Mouse (Mus musculus) forebrain, postnatal 0 days (tissue): ENCODE measurements at regions not wholly inside any gene's neighbourhood (a gene's known extent, or its start where the extent isn't known, plus 50 kb on each side); places are given as distances from the start of the nearest gene placed in this dataset.

ENCODE experiments used
- ATAC-seq: fragments of 200-750 bp; cut with Nextera tagmentation; 2 replicates; pipeline ENCODE4 v1.8.0; 2017; ENCODE audit warnings: mild to moderate bottlenecking, moderate library complexity
- DNase-seq: peaks from one replicate; pipeline ENCODE4 v3.0.0-alpha.2; 2015
- H3K27ac ChIP-seq: fragments of 300-500 bp; sonication (generic); 2 replicates; pipeline ENCODE4 v1.5.1; 2014; ENCODE audit warnings: low read depth, mild to moderate bottlenecking, antibody characterized with exemption, low read length, moderate library complexity, mixed read lengths
- H3K27me3 ChIP-seq: fragments of 300-500 bp; sonication (generic); 2 replicates; pipeline ENCODE4 v1.6.1; 2014; ENCODE audit warnings: mild to moderate bottlenecking, low read length, mixed read lengths; ENCODE audit not compliant: insufficient read depth
- H3K36me3 ChIP-seq: fragments of 300-500 bp; sonication (generic); 2 replicates; pipeline ENCODE4 v1.6.1; 2014; ENCODE audit warnings: mild to moderate bottlenecking, moderate library complexity; ENCODE audit not compliant: insufficient read depth
- H3K4me1 ChIP-seq: fragments of 300-500 bp; sonication (generic); 2 replicates; pipeline ENCODE4 v1.6.1; 2014; ENCODE audit warnings: antibody characterized with exemption; ENCODE audit not compliant: insufficient read depth
- H3K4me2 ChIP-seq: fragments of 300-500 bp; sonication (generic); 2 replicates; pipeline ENCODE4 v1.6.1; 2014; ENCODE audit warnings: low read depth, mild to moderate bottlenecking, moderate library complexity
- H3K4me3 ChIP-seq: fragments of 300-500 bp; sonication (generic); 2 replicates; pipeline ENCODE4 v1.5.1; 2014; ENCODE audit warnings: low read depth, low read length, mixed read lengths
- H3K9ac ChIP-seq: fragments of 300-500 bp; sonication (generic); 2 replicates; pipeline ENCODE4 v1.6.1; 2014; ENCODE audit warnings: mild to moderate bottlenecking
- H3K9me3 ChIP-seq: fragments of 300-500 bp; sonication (generic); 2 replicates; pipeline ENCODE4 v1.6.1; 2016; ENCODE audit warnings: low read length
- CTCF ChIP-seq: sonication (generic); IDR thresholded peaks from 2 replicates; pipeline ENCODE4 v1.5.1; 2016; ENCODE audit warnings: antibody characterized with exemption, control low read depth, low read depth
- WGBS: fragments of 180-500 bp; shearing (Covaris S2); extraction: QIAGEN DNeasy Blood & Tissue Kit; methylation state at CpG from one replicate; pipeline ENCODE4 v1.1.7; 2014; 5-methylcytosine and 5-hydroxymethylcytosine counted together

GRCm38 (mm10) chr5:85572531-85572930, 492.9 kb downstream of the Cenpc1 start:
- no peak overlapping the region for H3K4me2 ChIP-seq
- H3K36me3 ChIP-seq = no peaks in the 10 kb centered on the region
- no peak overlapping the region for H3K4me3 ChIP-seq
- DNase-seq = no peak
- H3K4me1 ChIP-seq = peaks cover 6% of the 10 kb centered on the region
- no peaks in the 10 kb centered on the region for H3K27me3 ChIP-seq
- no peak for ATAC-seq
- no peak for TF ChIP-seq CTCF
- no peak overlapping the region for H3K27ac ChIP-seq
- no peaks in the 10 kb centered on the region for H3K9me3 ChIP-seq
- H3K9ac ChIP-seq = no peak overlapping the region

GRCm38 (mm10) chr5:85571967-85572366, 493.4 kb downstream of the Cenpc1 start:
- no peak for TF ChIP-seq CTCF
- ATAC-seq = peak; percentile 91
- H3K36me3 ChIP-seq = no peaks in the 10 kb centered on the region
- no peak overlapping the region for H3K4me3 ChIP-seq
- H3K9ac ChIP-seq = no peak overlapping the region
- H3K27ac ChIP-seq = peak overlapping the region; percentile 57
- 12% methylated on average over 4 of the region's 4 CpGs for WGBS
- peak overlapping the region; percentile 21 for H3K4me2 ChIP-seq
- peaks cover 6% of the 10 kb centered on the region for H3K4me1 ChIP-seq
- peak; percentile 90 for DNase-seq
- H3K27me3 ChIP-seq = no peaks in the 10 kb centered on the region
- H3K9me3 ChIP-seq = no peaks in the 10 kb centered on the region

GRCm38 (mm10) chr5:85571381-85571780, 494.0 kb downstream of the Cenpc1 start:
- DNase-seq (peak; percentile 62), ATAC-seq (peak; percentile 76)
- no peaks in the 10 kb centered on the region for H3K27me3 ChIP-seq
- H3K9me3 ChIP-seq = no peaks in the 10 kb centered on the region
- WGBS = 26% methylated on average over 3 of the region's 3 CpGs
- H3K4me1 ChIP-seq = peaks cover 6% of the 10 kb centered on the region
- H3K4me2 ChIP-seq = peak overlapping the region; percentile 21
- H3K36me3 ChIP-seq = no peaks in the 10 kb centered on the region
- H3K9ac ChIP-seq = no peak overlapping the region
- peak overlapping the region; percentile 57 for H3K27ac ChIP-seq
- TF ChIP-seq CTCF = no peak
- no peak overlapping the region for H3K4me3 ChIP-seq

- DNase-seq = no peak
- H3K27me3 ChIP-seq = no peaks in the 10 kb centered on the region
- H3K4me1 ChIP-seq = no peaks in the 10 kb centered on the region
- no peak for ATAC-seq
- no peak overlapping the region for H3K4me3 ChIP-seq
- H3K4me2 ChIP-seq = no peak overlapping the region
- no peak overlapping the region for H3K9ac ChIP-seq
- H3K27ac ChIP-seq = no peak overlapping the region
- TF ChIP-seq CTCF = no peak
- no peaks in the 10 kb centered on the region for H3K9me3 ChIP-seq
- H3K36me3 ChIP-seq = no peaks in the 10 kb centered on the region
- WGBS = 34% methylated on average over 1 of the region's 1 CpGs
Measured at GRCm38 (mm10) chr5:85536329-85536728, 529.1 kb downstream of the Cenpc1 start.

- no peaks in the 10 kb centered on the region for H3K27me3 ChIP-seq
- DNase-seq (no peak), ATAC-seq (peak; percentile 25)
- no peak overlapping the region for H3K4me3 ChIP-seq
- no peak for TF ChIP-seq CTCF
- H3K4me1 ChIP-seq = no peaks in the 10 kb centered on the region
- no peak overlapping the region for H3K9ac ChIP-seq
- 0 out of 2 replicates have a peak overlapping the region, but pooled peaks have one; percentile 1 for H3K27ac ChIP-seq
- no peaks in the 10 kb centered on the region for H3K9me3 ChIP-seq
- no peaks in the 10 kb centered on the region for H3K36me3 ChIP-seq
- WGBS = 53% methylated on average over 10 of the region's 10 CpGs
- H3K4me2 ChIP-seq = no peak overlapping the region
Measured at GRCm38 (mm10) chr5:85525385-85526194, 539.8 kb downstream of the Cenpc1 start.

- Histone ChIP-seq H3K4me2 (no peak overlapping the region), H3K4me1 (no peaks in the 10 kb centered on the region), H3K27ac (no peak overlapping the region), H3K4me3 (no peak overlapping the region), H3K9ac (no peak overlapping the region), H3K27me3 (no peaks in the 10 kb centered on the region), H3K36me3 (no peaks in the 10 kb centered on the region), H3K9me3 (no peaks in the 10 kb centered on the region)
- TF ChIP-seq CTCF = no peak
- ATAC-seq (no peak), DNase-seq (no peak)
- WGBS = 66% methylated on average over 1 of the region's 1 CpGs
Measured at GRCm38 (mm10) chr5:85505244-85505643, 560.1 kb downstream of the Cenpc1 start.

GRCm38 (mm10) chr5:85497261-85497660, 568.1 kb downstream of the Cenpc1 start:
- Histone ChIP-seq H3K4me3 (no peak overlapping the region), H3K36me3 (no peaks in the 10 kb centered on the region), H3K27ac (no peak overlapping the region), H3K27me3 (no peaks in the 10 kb centered on the region), H3K9me3 (no peaks in the 10 kb centered on the region), H3K4me1 (no peaks in the 10 kb centered on the region), H3K4me2 (no peak overlapping the region), H3K9ac (no peak overlapping the region)
- DNase-seq = no peak
- ATAC-seq = no peak
- no peak for TF ChIP-seq CTCF
- 21% methylated on average over 2 of the region's 2 CpGs for WGBS
